Mouse (Mus musculus): ENCODE measurements around the gene Smok2b. TPM values are rescaled to one million over a fixed set of nuclear protein-coding genes. Genes with fewer than 3 reads are reported as not detected.
A peak's percentile ranks its signal among the peaks of the same experiment; 100 is the strongest.
"Not testable (repeated sequence)": the region's sequence is repeated elsewhere in the genome, so short reads cannot be mapped to it uniquely, and the experiment has no call there.

Smok2b gene
- polyA plus RNA-seq, 1 experiment from 2014 or later, result not detected

- H3K27me3 ChIP-seq (replicated peaks); H3K27ac ChIP-seq (ENCODE audit: poor library complexity, severe bottlenecking); H3K9ac ChIP-seq; H3K36me3 ChIP-seq; H3K4me2 ChIP-seq; ATAC-seq (ENCODE audit: insufficient number of reproducible peaks, low FRiP score); H3K4me1 ChIP-seq (replicated peaks); H3K4me3 ChIP-seq: not testable (repeated sequence)
- H3K9me3 ChIP-seq (replicated peaks), result peaks cover 48% of the 10 kb centered on the region
- 67% methylated on average over 2 of the region's 3 CpGs for WGBS
Measured at GRCm38 (mm10) chr17:13202453-13203107, 27.5 kb upstream of the Smok2b start.

- not testable (repeated sequence) for H3K9ac ChIP-seq; H3K4me2 ChIP-seq; H3K27me3 ChIP-seq (replicated peaks); H3K27ac ChIP-seq (ENCODE audit: poor library complexity, severe bottlenecking); H3K36me3 ChIP-seq; H3K4me3 ChIP-seq; ATAC-seq (ENCODE audit: insufficient number of reproducible peaks, low FRiP score); H3K4me1 ChIP-seq (replicated peaks)
- WGBS, result 67% methylated on average over 1 of the region's 1 CpGs
- H3K9me3 ChIP-seq (replicated peaks), result peaks cover 52% of the 10 kb centered on the region
Measured at GRCm38 (mm10) chr17:13205247-13205646, 24.8 kb upstream of the Smok2b start.

GRCm38 (mm10) chr17:13206491-13206890, 23.6 kb upstream of the Smok2b start:
- Histone ChIP-seq H3K4me2 (no peak overlapping the region), H3K27ac (ENCODE audit: poor library complexity, severe bottlenecking) (no peak overlapping the region), H3K9me3 (replicated peaks) (peaks cover 47% of the 10 kb centered on the region), H3K36me3 (no peaks in the 10 kb centered on the region), H3K9ac (no peak overlapping the region), H3K4me3 (no peak overlapping the region), H3K4me1 (replicated peaks) (no peaks in the 10 kb centered on the region), H3K27me3 (replicated peaks) (no peaks in the 10 kb centered on the region)
- ATAC-seq (ENCODE audit: insufficient number of reproducible peaks, low FRiP score), result peak; percentile 47
- 82% methylated on average over 2 of the region's 2 CpGs for WGBS

GRCm38 (mm10) chr17:13208460-13208859, 21.6 kb upstream of the Smok2b start:
- ATAC-seq (ENCODE audit: insufficient number of reproducible peaks, low FRiP score), result not testable (repeated sequence)

DNA sequence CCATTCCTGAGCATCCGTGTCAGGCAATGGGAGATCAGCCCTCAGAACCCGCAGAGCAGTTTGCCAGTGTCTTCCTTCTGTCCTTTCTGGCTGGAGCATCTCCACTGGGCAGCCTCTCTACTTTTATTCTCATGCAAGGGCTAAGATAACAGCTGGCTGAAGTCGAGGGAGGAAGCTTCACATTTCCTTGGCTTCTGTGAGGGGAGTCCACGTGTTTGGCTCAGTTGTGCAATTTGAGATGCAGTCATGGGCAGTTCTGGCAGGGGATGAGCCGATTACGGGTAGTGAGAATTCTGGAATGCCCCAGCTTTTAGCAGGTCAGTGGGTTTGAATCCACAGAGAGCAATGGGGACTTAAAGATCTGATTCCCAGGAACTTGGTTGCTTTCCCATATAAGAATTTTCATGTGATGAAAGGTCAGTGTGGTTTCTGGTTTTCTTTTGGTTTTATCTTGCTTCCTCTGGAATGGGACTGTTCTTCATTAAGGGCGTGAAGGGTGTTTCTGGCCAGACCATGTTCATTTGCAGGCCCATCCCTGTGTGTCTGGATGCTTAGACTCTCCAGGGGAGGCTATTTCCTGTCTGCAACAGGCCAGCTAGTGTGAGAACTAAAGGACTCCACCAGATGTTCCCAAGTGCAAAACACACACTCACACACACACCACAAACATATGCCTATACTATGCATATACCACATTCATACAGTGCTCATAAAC, 17.8 kb upstream of the Smok2b start:
- WGBS, result 61% methylated on average over 7 of the region's 7 CpGs
- H3K27ac ChIP-seq (ENCODE audit: poor library complexity, severe bottlenecking), result no peak overlapping the region
- H3K9ac ChIP-seq, result no peak overlapping the region
- H3K4me1 ChIP-seq (replicated peaks), result no peaks in the 10 kb centered on the region
- H3K36me3 ChIP-seq, result no peaks in the 10 kb centered on the region
- no peak for ATAC-seq (ENCODE audit: insufficient number of reproducible peaks, low FRiP score)
- H3K4me3 ChIP-seq, result no peak overlapping the region
- H3K27me3 ChIP-seq (replicated peaks), result no peaks in the 10 kb centered on the region
- H3K4me2 ChIP-seq, result no peak overlapping the region
- peaks cover 83% of the 10 kb centered on the region for H3K9me3 ChIP-seq (replicated peaks)

More at GRCm38 (mm10) chr17:13208460-13208859, 21.6 kb upstream of the Smok2b start:
- not testable (repeated sequence) for H3K4me2 ChIP-seq; H3K27me3 ChIP-seq (replicated peaks); H3K36me3 ChIP-seq; H3K4me3 ChIP-seq; H3K4me1 ChIP-seq (replicated peaks); H3K9ac ChIP-seq; H3K27ac ChIP-seq (ENCODE audit: poor library complexity, severe bottlenecking)
- H3K9me3 ChIP-seq (replicated peaks), result peaks cover 63% of the 10 kb centered on the region

DNA sequence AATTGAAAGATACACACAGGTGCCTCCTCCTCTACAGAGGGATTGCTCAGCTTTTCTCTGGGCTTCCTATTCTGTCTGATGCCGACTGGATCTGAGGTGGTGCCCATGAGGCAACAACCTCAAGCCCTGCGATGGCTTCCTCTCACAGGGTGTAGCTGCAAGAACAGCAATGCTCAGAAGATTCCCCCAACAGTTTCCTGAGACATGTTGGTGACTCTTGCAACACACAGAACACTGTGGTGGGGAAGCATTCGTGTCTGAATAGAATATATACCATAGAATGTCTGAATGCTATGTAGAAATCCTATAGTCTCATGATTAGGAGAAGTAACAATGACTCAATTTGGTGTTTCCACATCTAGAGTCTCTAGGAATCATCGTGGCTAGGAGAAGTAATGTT, 15.9 kb upstream of the Smok2b start:
- WGBS, result 48% methylated on average over 4 of the region's 4 CpGs
- no peak for ATAC-seq (ENCODE audit: insufficient number of reproducible peaks, low FRiP score)
- no peaks in the 10 kb centered on the region for H3K4me1 ChIP-seq (replicated peaks)
- no peak overlapping the region for H3K4me2 ChIP-seq
- H3K27me3 ChIP-seq (replicated peaks), result no peaks in the 10 kb centered on the region
- H3K36me3 ChIP-seq, result no peaks in the 10 kb centered on the region
- no peak overlapping the region for H3K4me3 ChIP-seq
- H3K9me3 ChIP-seq (replicated peaks), result peaks cover 91% of the 10 kb centered on the region
- no peak overlapping the region for H3K9ac ChIP-seq
- no peak overlapping the region for H3K27ac ChIP-seq (ENCODE audit: poor library complexity, severe bottlenecking)

DNA sequence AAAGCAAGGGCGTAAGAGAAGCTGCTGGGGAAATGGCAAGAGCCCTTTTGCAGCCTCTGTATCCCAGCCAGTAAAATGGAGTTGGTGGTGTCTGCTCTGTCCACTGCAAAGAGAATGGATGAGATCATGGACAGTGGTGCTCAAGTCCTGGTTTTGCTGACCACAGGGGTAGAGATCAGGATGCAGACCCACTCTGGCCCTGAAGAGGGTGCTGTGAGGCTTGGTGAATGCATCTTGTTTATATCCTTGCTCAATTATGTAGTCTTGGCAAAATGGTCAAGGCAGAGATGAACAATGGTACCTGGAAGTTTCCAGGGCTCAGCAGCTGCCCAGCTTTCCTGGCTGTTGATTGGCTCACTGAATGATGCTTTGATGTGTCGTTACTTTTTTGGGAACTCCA, 14.5 kb upstream of the Smok2b start:
- Histone ChIP-seq H3K9me3 (replicated peaks) (peaks cover 95% of the 10 kb centered on the region), H3K4me3 (no peak overlapping the region), H3K27me3 (replicated peaks) (no peaks in the 10 kb centered on the region), H3K4me1 (replicated peaks) (no peaks in the 10 kb centered on the region), H3K36me3 (no peaks in the 10 kb centered on the region), H3K27ac (ENCODE audit: poor library complexity, severe bottlenecking) (no peak overlapping the region), H3K9ac (no peak overlapping the region), H3K4me2 (no peak overlapping the region)
- 69% methylated on average over 2 of the region's 2 CpGs for WGBS
- ATAC-seq (ENCODE audit: insufficient number of reproducible peaks, low FRiP score), result no peak

DNA sequence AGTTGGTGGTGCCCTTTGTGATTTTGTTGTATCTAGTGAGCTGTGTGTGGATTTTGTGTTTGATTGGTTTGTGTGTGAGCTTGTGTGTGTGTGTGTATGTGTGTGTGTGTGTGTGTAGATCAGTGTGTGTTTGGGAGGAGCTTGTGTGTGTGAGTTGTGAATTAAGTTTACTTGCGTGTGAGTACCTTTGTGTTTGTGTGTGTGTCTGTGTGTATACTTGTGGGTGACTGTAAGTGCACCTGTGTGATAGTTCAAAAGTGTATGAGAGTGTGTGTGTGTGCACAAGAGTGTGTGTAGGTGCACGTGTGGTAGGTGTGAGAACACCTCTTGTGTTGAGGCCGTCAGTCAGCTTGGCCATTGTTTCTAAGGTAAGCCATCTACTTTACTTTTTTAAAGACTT, 9.2 kb upstream of the Smok2b start, which contains the start of gene Smok2a:
TSS of gene Smok2a (plus strand) at position 301 of the 400 bp plus-strand sequence.
- no peaks in the 10 kb centered on the region for H3K36me3 ChIP-seq
- H3K4me1 ChIP-seq (replicated peaks), result no peaks in the 10 kb centered on the region
- 76% methylated on average over 3 of the region's 3 CpGs for WGBS
- H3K4me2 ChIP-seq, result no peak within 1 kb of the TSS
- peaks cover 79% of the 10 kb centered on the region for H3K9me3 ChIP-seq (replicated peaks)
- no peak within 1 kb of the TSS for H3K9ac ChIP-seq
- ATAC-seq (ENCODE audit: insufficient number of reproducible peaks, low FRiP score), result no peak
- H3K4me3 ChIP-seq, result no peak within 1 kb of the TSS
- no peaks in the 10 kb centered on the region for H3K27me3 ChIP-seq (replicated peaks)
- H3K27ac ChIP-seq (ENCODE audit: poor library complexity, severe bottlenecking), result no peak within 1 kb of the TSS

GRCm38 (mm10) chr17:13221921-13222320, 8.1 kb upstream of the Smok2b start:
- H3K4me2 ChIP-seq; H3K9ac ChIP-seq; ATAC-seq (ENCODE audit: insufficient number of reproducible peaks, low FRiP score); H3K4me1 ChIP-seq (replicated peaks); H3K27ac ChIP-seq (ENCODE audit: poor library complexity, severe bottlenecking); H3K27me3 ChIP-seq (replicated peaks); H3K4me3 ChIP-seq; H3K36me3 ChIP-seq: not testable (repeated sequence)
- H3K9me3 ChIP-seq (replicated peaks), result peaks cover 79% of the 10 kb centered on the region
- 82% methylated on average over 2 of the region's 2 CpGs for WGBS

GRCm38 (mm10) chr17:13239461-13239860, 9.4 kb downstream of the Smok2b start:
- ATAC-seq (ENCODE audit: insufficient number of reproducible peaks, low FRiP score), result peak; percentile 52
- not testable (repeated sequence) for H3K4me3 ChIP-seq; H3K4me1 ChIP-seq (replicated peaks); H3K36me3 ChIP-seq; H3K27me3 ChIP-seq (replicated peaks); H3K27ac ChIP-seq (ENCODE audit: poor library complexity, severe bottlenecking); H3K9ac ChIP-seq; H3K4me2 ChIP-seq
- H3K9me3 ChIP-seq (replicated peaks), result peaks cover 59% of the 10 kb centered on the region
- WGBS, result 79% methylated on average over 4 of the region's 4 CpGs

DNA sequence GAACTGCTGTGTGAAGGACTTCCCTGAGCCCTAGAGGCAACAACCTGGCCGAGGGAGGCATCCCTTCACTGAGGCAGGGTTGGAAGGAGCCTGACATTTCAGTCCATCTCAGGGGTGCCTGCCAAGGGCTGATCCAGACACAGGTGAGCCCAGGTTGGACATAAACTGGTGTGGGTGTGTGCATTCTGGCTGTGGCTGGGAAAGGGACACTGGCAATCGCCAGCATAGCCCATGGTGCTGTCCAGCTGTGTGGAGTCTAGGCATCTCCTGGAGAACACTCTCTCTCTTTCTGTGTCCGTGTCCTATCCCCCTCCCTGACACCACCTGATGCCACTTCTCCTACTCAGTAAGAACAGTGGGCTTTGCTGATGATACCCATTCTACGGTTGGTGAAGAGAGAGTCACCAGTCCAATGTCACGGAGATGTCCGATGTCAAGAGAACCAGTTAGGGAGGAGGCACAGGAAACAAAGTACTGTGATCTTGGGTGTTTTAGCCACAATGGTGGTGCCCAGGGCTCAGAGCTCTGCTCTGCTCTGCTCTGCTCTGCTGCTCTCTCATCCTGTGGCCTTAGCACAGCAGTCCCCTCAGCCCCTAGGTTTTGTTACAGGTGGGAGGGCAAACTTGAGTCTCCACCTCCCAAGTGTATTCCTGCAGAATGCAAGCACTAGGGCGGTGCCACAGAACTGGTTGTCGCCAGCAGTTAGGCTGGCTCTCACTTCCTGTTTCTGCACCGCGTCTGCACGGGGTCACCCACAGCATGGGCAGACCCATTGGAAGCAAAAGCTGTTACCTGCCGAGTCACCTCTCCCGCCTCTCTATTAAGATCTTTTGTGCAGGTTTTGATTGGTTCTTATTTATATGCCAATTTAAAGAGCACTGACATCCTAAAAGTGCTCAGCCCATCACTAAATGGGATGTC, 11.0 kb downstream of the Smok2b start:
- H3K27ac ChIP-seq (ENCODE audit: poor library complexity, severe bottlenecking); H3K36me3 ChIP-seq; H3K4me3 ChIP-seq; H3K4me1 ChIP-seq (replicated peaks); H3K27me3 ChIP-seq (replicated peaks); H3K4me2 ChIP-seq; H3K9ac ChIP-seq: not testable (repeated sequence)
- peak; percentile 43; the same call in 1 of the 2 replicates for ATAC-seq (ENCODE audit: insufficient number of reproducible peaks, low FRiP score)
- 79% methylated on average over 7 of the region's 13 CpGs for WGBS
- H3K9me3 ChIP-seq (replicated peaks), result peaks cover 46% of the 10 kb centered on the region

Data from heart, embryonic 12.5 days (tissue).